Mouse (Mus musculus) heart, postnatal 36 days (tissue): Measurements from ENCODE around the gene Rdh5. TPM values are rescaled to one million over a fixed set of nuclear protein-coding genes. Genes with fewer than 3 reads are reported as not detected.

Experiments
- DNase-seq, 2 experiments: peaks; one replicate each; pipeline ENCODE4 v3.0.0; 2021 to 2022
- intact Hi-C: fragments of 180-260 bp; cut with DNase I; formaldehyde crosslinking; loops from one replicate; pipeline ENCODE4 v1.15.1; 2025
- total RNA-seq, 2 experiments: library from RNA; stranded (reverse); gene quantifications; 2 replicates each; pipeline ENCODE4 v1.2.3; 2021

Gene Rdh5
- 1 to 10 TPM; 6.4 to 7.5 TPM for total RNA-seq

DNA sequence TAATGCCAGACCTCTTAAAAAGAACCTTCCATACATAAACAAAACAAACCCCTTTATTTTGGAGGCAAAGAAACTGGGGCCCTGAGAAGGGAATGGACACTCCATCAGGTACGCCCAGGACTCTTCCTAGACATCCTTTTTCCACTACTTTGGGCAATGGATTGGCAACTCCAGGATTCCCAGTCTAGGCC is at the start of gene Rdh5:
Gene Rdh5, minus strand, starts transcription at position 67 of the 191 bp plus-strand sequence.
- DNase-seq, result no peak
- intact Hi-C loops, result no loop called here

DNA sequence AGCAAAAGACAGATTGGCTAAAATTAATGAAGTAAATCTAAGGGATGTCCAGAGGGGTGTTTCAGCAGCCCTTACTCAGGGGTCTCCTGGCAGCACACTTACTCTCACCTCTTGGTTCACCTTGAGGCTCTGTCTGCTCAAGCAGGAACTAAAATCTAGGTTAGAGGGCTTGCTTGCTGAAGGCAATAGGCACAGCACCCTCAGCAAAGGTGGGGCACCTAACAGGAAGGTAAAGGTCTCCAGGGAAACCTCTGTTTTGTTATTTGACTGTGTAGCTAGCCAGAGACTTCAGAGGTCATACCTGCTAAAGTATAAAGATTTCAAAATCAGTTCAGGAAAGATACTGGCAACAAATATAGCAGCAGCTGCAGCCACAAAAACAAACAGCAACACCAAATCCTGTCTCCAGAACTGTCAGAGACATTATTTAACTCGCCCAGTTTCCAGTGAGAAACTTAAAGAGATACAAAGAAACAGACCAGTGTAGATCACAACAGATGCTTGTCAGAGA is 48.1 kb upstream of the Rdh5 start:
- intact Hi-C loops, result no loop called here
- no peak for DNase-seq

DNA sequence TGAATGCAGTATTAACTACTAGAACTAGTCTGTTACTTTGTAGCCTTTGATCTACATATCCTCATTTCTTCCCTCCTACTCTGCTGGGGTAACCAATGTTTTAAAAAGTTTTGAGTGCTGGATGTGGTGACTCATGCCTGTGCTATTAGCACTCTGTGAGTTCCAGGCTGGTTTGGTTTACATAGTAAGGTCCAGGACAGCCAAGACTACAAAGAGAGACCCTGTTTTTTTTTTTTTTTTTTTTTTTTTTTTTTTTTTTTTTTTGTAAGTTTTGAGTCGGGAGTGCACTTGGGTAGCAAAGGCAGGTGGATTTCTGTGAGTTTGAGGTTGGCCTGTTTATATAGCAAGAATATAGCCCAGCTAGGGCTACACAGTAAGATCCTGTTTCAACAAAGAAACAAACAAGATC is 45.7 kb upstream of the Rdh5 start:
- DNase-seq, result no peak
- intact Hi-C loops, result no loop called here

DNA sequence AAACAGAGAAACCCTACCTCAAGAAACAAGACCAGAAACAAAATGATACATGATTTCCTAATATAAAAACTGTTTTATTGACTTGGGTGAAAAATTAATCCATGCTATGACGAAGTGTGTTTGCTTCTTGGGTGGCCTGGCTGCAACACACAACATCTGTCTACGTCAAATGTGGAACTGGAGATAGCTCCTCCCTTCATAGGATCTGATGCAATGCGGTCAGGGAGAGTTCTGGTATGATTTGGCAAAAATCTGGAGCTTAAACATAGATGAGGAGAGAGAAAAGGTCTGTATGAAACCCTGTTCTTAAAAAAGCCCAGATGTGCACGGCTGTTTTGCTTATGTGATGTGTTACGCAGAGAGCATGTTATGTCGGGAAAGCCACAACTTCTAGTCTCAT is 43.2 kb upstream of the Rdh5 start:
- intact Hi-C loops, result no loop called here
- DNase-seq, result no peak

DNA sequence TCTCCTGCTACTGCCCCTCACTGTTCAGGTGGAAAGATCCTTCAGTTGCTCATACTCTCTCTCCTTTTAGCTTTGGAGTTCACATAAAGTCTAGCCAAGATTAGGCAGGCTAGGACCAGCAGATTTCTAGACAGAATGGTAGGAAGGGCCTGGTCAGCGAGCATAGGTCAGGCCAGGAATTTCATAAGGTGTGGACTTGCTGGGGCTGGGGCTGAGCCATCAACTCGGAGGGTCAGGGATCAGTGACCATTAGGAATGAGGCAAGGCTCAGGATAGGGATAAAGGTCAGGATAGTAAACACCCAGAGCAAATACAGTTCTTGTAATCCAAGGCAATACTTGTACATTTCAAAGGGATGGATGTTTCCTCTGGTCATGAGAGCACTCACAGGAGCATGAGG is 42.3 kb upstream of the Rdh5 start:
- DNase-seq, result no peak
- intact Hi-C loops, result no loop called here

- no peak for DNase-seq
These were observed 38.2 kb upstream of the Rdh5 start, which contains the start of gene Mettl7b for GRCm38 (mm10) chr10:128960590-128961584. Gene Mettl7b (minus strand): TSS chr10:128960988.

GRCm38 (mm10) chr10:128960142-128960541 is 37.5 kb upstream of the Rdh5 start:
- intact Hi-C loops, result no loop called here
- no peak for DNase-seq

More at GRCm38 (mm10) chr10:128960590-128961584, 38.2 kb upstream of the Rdh5 start, which contains the start of gene Mettl7b:
- intact Hi-C loops, result no loop called here

DNA sequence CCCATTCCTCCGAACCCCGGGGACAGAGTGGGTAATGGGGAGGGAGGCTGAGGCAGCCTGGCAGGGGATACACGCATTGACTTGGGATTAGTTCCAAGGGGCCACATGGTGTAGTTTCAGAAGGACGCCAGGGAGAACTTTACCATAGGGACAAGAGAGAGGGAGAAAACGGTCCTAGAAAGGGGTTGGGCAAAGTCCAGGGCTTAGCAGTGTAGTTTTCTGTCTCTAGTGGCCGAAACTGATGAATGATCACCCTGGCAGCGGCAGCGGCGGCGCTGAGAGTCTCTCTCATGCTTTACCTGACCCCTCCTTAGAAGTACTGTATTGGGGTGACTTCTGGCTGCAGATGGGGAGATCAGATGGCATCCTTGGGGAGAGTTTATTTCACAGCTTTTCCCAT is 35.7 kb upstream of the Rdh5 start:
- intact Hi-C loops, result no loop called here
- DNase-seq, result no peak

- intact Hi-C loops, result no loop called here
- no peak for DNase-seq
These were observed 27.7 kb upstream of the Rdh5 start for GRCm38 (mm10) chr10:128950208-128950887.

GRCm38 (mm10) chr10:128947496-128947895 is 24.8 kb upstream of the Rdh5 start:
- DNase-seq, result no peak
- intact Hi-C loops, result no loop called here

DNA sequence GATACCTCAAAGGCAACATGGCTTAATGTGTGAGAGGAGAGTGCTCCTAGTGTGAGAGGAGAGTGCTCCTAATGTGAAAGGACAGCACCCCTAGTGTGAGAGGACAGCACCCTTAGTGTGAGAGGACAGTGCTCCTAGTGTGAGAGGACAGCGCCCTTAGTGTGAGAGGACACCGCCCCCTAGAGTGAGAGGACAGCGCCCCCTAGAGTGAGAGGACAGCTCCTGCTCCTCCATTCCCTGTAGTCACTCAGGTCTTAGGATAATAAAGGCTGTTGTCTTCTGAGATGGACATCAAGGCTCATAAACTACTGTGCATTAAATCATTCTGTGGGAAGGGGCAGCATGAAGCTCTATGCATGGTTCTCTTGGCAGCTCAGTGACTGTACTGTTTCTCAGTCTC is 23.0 kb upstream of the Rdh5 start:
- intact Hi-C loops, result loop anchor here (2.0 kb wide), 1 partner anchor 33 kb away; no protein-coding TSS in a partner anchor
- DNase-seq, result peak; percentile 59 to 65

- intact Hi-C loops, result no loop called here
- no peak for DNase-seq
These were observed 17.9 kb upstream of the Rdh5 start for GRCm38 (mm10) chr10:128940475-128941061.

GRCm38 (mm10) chr10:128938974-128939373 is 16.3 kb upstream of the Rdh5 start:
- DNase-seq, result no peak

GRCm38 (mm10) chr10:128938457-128938856 is 15.8 kb upstream of the Rdh5 start:
- intact Hi-C loops, result no loop called here
- DNase-seq, result peak; percentile 70 to 73

More at GRCm38 (mm10) chr10:128938974-128939373, 16.3 kb upstream of the Rdh5 start:
- intact Hi-C loops, result no loop called here

DNA sequence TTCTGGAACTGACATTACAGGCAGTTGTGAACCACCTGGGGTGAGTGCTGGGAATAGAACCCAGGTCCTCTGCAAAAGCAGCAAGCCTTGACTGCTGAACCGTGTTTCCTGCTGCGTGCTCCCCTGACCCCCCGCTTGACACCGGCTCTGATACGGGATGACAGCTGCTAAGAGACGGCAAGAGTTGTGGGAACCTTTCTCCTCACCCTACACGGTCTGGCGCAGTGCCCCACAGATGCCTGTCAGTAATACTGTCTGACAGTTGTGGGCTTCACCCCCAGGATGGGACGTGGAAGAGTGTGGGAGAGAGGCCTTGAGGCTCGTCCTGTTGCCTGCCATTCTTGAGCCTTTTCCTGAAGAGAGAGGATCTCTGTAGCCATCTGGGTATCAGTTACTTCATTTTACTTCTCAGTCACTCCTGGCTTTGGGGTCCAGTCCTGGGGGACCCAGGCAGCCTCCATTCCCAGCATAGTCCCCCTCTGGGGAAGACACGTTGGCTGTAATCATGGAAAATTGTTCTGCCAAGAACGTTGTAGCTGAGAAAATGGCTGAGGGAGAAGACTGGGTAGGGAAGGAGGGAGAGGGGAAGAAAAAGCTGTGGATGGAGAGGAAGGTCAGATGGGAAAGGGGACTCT is 15.2 kb upstream of the Rdh5 start:
- intact Hi-C loops, result no loop called here
- DNase-seq, result peak in 1 of 2 experiments; percentile 37

GRCm38 (mm10) chr10:128935826-128936440 is 13.2 kb upstream of the Rdh5 start:
- intact Hi-C loops, result no loop called here
- peak; percentile 31 to 38 for DNase-seq

DNA sequence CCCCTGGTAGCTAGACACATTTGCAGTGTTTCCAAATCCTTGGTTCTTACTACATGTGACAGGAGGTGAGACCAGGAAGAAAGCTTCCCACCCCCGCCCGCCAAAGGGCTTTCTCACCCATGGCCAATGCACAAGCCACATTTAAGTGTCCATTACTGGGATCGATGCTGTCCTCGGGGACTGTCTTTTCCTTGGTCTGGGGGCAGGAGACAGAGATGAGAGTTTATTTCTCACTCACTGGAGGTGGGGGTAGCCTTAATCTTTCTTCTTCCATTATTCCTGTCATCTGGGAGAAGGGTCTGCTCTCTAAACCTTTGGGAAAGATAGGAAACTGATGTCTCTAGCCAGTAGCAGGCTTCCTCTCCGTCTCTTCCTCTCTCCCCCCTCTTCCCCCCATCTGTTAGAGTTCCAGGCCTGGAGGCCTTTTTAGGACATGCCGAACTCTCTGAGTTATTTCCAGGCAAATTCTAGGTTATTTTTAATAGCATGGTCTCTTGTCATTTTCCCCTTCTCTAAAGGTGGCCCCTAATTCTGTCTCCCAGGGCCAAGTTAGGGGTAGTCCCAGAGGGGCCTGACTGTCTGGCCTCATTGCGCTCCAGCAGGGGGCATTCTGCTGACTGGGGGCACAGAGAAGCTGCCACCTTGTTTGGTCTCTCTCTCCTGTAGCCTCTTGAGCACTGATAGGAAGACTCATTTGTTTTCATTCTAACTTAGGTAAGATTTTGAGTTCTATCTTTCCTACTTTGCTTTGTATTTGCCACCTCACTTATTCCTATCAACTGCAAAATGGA is 12.5 kb upstream of the Rdh5 start:
- peak in 1 of 2 experiments; percentile 40 for DNase-seq
- intact Hi-C loops, result no loop called here

GRCm38 (mm10) chr10:128933976-128934721 is 11.5 kb upstream of the Rdh5 start:
- peak in 1 of 2 experiments; percentile 23 for DNase-seq
- intact Hi-C loops, result no loop called here

- intact Hi-C loops, result no loop called here
- peak; percentile 42 to 61 for DNase-seq
These were observed 10.9 kb upstream of the Rdh5 start, which contains the start of gene Itga7 for GRCm38 (mm10) chr10:128933574-128933973. Gene Itga7 (plus strand): TSS chr10:128933818.
